Mouse (Mus musculus): ENCODE data around the gene Canx. TPM values are rescaled to one million over a fixed set of nuclear protein-coding genes. Genes with fewer than 3 reads are reported as not detected.

Gene Canx
- polyA plus RNA-seq, 1 experiment: 264 TPM

GRCm38 (mm10) chr11:50253393-50253792 is 72.1 kb downstream of the Canx start:
- TF ChIP-seq POLR2A (IDR thresholded peaks at IDR 0.05; ENCODE audit: borderline replicate concordance, insufficient read depth, low read length) (no peak), CTCF (IDR thresholded peaks at IDR 0.05; ENCODE audit: borderline replicate concordance, insufficient read depth, low read depth, low read length) (no peak)
- DNase-seq: no peak
- no peaks in the 10 kb centered on the region for H3K27me3 ChIP-seq (ENCODE audit: control insufficient read depth, insufficient read depth, low read length)
- H3K4me1 ChIP-seq (ENCODE audit: control insufficient read depth, insufficient read depth, low read length): peaks cover 9% of the 10 kb centered on the region
- no peak overlapping the region for H3K4me3 ChIP-seq (replicated peaks; ENCODE audit: insufficient read depth, low read depth, low read length)
- WGBS: 90% methylated on average over 1 of the region's 1 CpGs
- no peak overlapping the region for H3K27ac ChIP-seq (ENCODE audit: insufficient read depth, low read length)

GRCm38 (mm10) chr11:50252684-50253265 is 72.7 kb downstream of the Canx start:
- Histone ChIP-seq H3K4me3 (replicated peaks; ENCODE audit: insufficient read depth, low read depth, low read length) (no peak overlapping the region), H3K4me1 (ENCODE audit: control insufficient read depth, insufficient read depth, low read length) (peaks cover 9% of the 10 kb centered on the region), H3K27ac (ENCODE audit: insufficient read depth, low read length) (no peak overlapping the region), H3K27me3 (ENCODE audit: control insufficient read depth, insufficient read depth, low read length) (no peaks in the 10 kb centered on the region)
- no peak for TF ChIP-seq CTCF (IDR thresholded peaks at IDR 0.05; ENCODE audit: borderline replicate concordance, insufficient read depth, low read depth, low read length)
- TF ChIP-seq POLR2A (IDR thresholded peaks at IDR 0.05; ENCODE audit: borderline replicate concordance, insufficient read depth, low read length): no peak
- no peak for DNase-seq
- WGBS: 92% methylated on average over 11 of the region's 11 CpGs

DNA sequence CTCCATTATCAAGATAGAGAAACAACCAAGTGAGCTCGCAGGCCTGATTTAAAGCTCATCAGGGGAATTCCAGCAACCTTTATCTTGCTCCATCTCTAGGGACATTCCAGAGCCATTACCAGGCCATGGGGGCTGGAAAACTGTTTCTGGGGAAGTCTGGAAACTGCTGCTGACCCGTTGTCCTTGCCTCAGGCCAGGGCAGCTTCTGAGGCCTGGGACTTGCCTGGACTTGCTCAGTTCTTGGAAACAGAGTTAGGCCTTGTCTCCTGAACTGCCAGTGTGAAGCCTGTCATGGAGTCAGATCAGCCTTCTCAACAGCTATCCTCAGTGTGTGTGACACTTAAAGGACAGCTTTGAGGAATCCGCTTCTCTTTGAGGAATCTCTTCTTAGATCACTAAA is 73.3 kb downstream of the Canx start:
- Histone ChIP-seq H3K4me1 (ENCODE audit: control insufficient read depth, insufficient read depth, low read length) (peaks cover 9% of the 10 kb centered on the region), H3K27me3 (ENCODE audit: control insufficient read depth, insufficient read depth, low read length) (no peaks in the 10 kb centered on the region), H3K27ac (ENCODE audit: insufficient read depth, low read length) (no peak overlapping the region), H3K4me3 (replicated peaks; ENCODE audit: insufficient read depth, low read depth, low read length) (no peak overlapping the region)
- no peak for DNase-seq
- WGBS: 83% methylated on average over 3 of the region's 3 CpGs
- TF ChIP-seq CTCF (IDR thresholded peaks at IDR 0.05; ENCODE audit: borderline replicate concordance, insufficient read depth, low read depth, low read length): no peak
- no peak for TF ChIP-seq POLR2A (IDR thresholded peaks at IDR 0.05; ENCODE audit: borderline replicate concordance, insufficient read depth, low read length)

- 84% methylated on average over 7 of the region's 7 CpGs for WGBS
- no peaks in the 10 kb centered on the region for H3K27me3 ChIP-seq (ENCODE audit: control insufficient read depth, insufficient read depth, low read length)
- no peak for DNase-seq
- no peak overlapping the region for H3K27ac ChIP-seq (ENCODE audit: insufficient read depth, low read length)
- no peak overlapping the region for H3K4me3 ChIP-seq (replicated peaks; ENCODE audit: insufficient read depth, low read depth, low read length)
- TF ChIP-seq POLR2A (IDR thresholded peaks at IDR 0.05; ENCODE audit: borderline replicate concordance, insufficient read depth, low read length) (no peak), CTCF (IDR thresholded peaks at IDR 0.05; ENCODE audit: borderline replicate concordance, insufficient read depth, low read depth, low read length) (no peak)
- H3K4me1 ChIP-seq (ENCODE audit: control insufficient read depth, insufficient read depth, low read length): peaks cover 5% of the 10 kb centered on the region; the same call in 1 of the 2 replicates
Measured at GRCm38 (mm10) chr11:50248473-50249171, 76.9 kb downstream of the Canx start.

GRCm38 (mm10) chr11:50245269-50245668 is 80.2 kb downstream of the Canx start:
- H3K4me3 ChIP-seq (replicated peaks; ENCODE audit: insufficient read depth, low read depth, low read length): no peak overlapping the region
- WGBS: 75% methylated on average over 5 of the region's 5 CpGs
- H3K27me3 ChIP-seq (ENCODE audit: control insufficient read depth, insufficient read depth, low read length): no peaks in the 10 kb centered on the region
- H3K27ac ChIP-seq (ENCODE audit: insufficient read depth, low read length): no peak overlapping the region
- H3K4me1 ChIP-seq (ENCODE audit: control insufficient read depth, insufficient read depth, low read length): peaks cover 5% of the 10 kb centered on the region; the same call in 1 of the 2 replicates
- TF ChIP-seq POLR2A (IDR thresholded peaks at IDR 0.05; ENCODE audit: borderline replicate concordance, insufficient read depth, low read length) (no peak), CTCF (IDR thresholded peaks at IDR 0.05; ENCODE audit: borderline replicate concordance, insufficient read depth, low read depth, low read length) (no peak)
- no peak for DNase-seq

Other genes starting within 250 kb of the Canx start
- 118 and 124 TPM in 2 replicates for gene Tbc1d9b, start 194.3 kb downstream of the Canx start, polyA plus RNA-seq (2012; rRNA removed)
- gene Mrnip, start 151.2 kb downstream of the Canx start, polyA plus RNA-seq (2012; rRNA removed): 22.5 and 24.2 TPM in 2 replicates
- 377 and 381 TPM in 2 replicates for gene Sqstm1, start 114.8 kb downstream of the Canx start, polyA plus RNA-seq (2012; rRNA removed)
- gene Mgat4b, start 114.8 kb downstream of the Canx start, polyA plus RNA-seq (2012; rRNA removed): 65.1 and 68.9 TPM in 2 replicates
- gene Ltc4s, start 87.1 kb downstream of the Canx start, polyA plus RNA-seq (2012; rRNA removed): 9.0 and 12.8 TPM in 2 replicates
- 8.6 and 9.2 TPM in 2 replicates for gene Maml1, start 33.4 kb downstream of the Canx start, polyA plus RNA-seq (2012; rRNA removed)
- gene Cby3, start 28.8 kb upstream of the Canx start, polyA plus RNA-seq (2012; rRNA removed): 0.34 and 0.63 TPM in 2 replicates
- 264 and 318 TPM in 2 replicates for gene Hnrnph1, start 51.3 kb upstream of the Canx start, polyA plus RNA-seq (2012; rRNA removed)
- gene Rufy1, start 105.5 kb upstream of the Canx start, polyA plus RNA-seq (2012; rRNA removed): 35.6 and 38.3 TPM in 2 replicates